Mouse (Mus musculus): ENCODE results near the gene Sele. TPM values are rescaled to one million over a fixed set of nuclear protein-coding genes. Genes with fewer than 3 reads are reported as not detected.

Gene Sele
- polyA plus RNA-seq, 1 experiment = 0.05 TPM

DNA sequence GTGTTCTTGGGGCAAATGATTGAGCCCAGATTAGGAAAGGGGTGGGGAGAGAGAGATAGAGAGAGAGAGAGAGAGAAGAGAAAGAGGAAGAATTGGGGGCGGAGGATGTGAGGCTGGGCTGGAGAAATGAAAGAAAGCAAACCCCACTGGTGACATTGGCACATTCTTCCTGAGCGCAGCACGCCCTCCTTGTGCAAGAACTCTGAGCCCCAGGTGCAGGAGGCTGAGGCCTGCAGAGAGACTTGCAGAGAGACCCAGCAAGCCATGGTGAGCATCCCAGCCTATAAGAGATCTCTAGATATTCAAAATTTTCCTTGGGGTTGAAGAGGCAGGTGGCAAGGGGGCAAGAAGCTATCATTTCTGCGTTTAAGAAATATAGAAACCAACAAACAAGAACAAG, 13.9 kb downstream of the Sele start, which contains the start of gene Sell:
Gene Sell, plus strand, starts transcription at position 58 of the 400 bp plus-strand sequence.
- WGBS = 71% methylated on average over 4 of the region's 4 CpGs
- no peak for TF ChIP-seq POLR2A (IDR thresholded peaks at IDR 0.05; ENCODE audit: borderline replicate concordance, insufficient read depth, low read length)
- TF ChIP-seq CTCF (IDR thresholded peaks at IDR 0.05; ENCODE audit: borderline replicate concordance, insufficient read depth, low read depth, low read length) = no peak
- DNase-seq = no peak
- Histone ChIP-seq H3K4me1 (ENCODE audit: control insufficient read depth, insufficient read depth, low read length) (no peaks in the 10 kb centered on the region), H3K27ac (ENCODE audit: insufficient read depth, low read length) (no peak within 1 kb of the TSS), H3K27me3 (ENCODE audit: control insufficient read depth, insufficient read depth, low read length) (no peaks in the 10 kb centered on the region), H3K4me3 (replicated peaks; ENCODE audit: insufficient read depth, low read depth, low read length) (no peak within 1 kb of the TSS)

- no peak overlapping the region for H3K27ac ChIP-seq (ENCODE audit: insufficient read depth, low read length)
- TF ChIP-seq POLR2A (IDR thresholded peaks at IDR 0.05; ENCODE audit: borderline replicate concordance, insufficient read depth, low read length) (no peak), CTCF (IDR thresholded peaks at IDR 0.05; ENCODE audit: borderline replicate concordance, insufficient read depth, low read depth, low read length) (no peak)
- no peak overlapping the region for H3K4me3 ChIP-seq (replicated peaks; ENCODE audit: insufficient read depth, low read depth, low read length)
- H3K4me1 ChIP-seq (ENCODE audit: control insufficient read depth, insufficient read depth, low read length) = no peaks in the 10 kb centered on the region
- no peak for DNase-seq
- no peaks in the 10 kb centered on the region for H3K27me3 ChIP-seq (ENCODE audit: control insufficient read depth, insufficient read depth, low read length)
- WGBS = 35% methylated on average over 2 of the region's 2 CpGs
These were observed 14.8 kb downstream of the Sele start for GRCm38 (mm10) chr1:164062856-164063255.

- TF ChIP-seq CTCF (IDR thresholded peaks at IDR 0.05; ENCODE audit: borderline replicate concordance, insufficient read depth, low read depth, low read length) (no peak), POLR2A (IDR thresholded peaks at IDR 0.05; ENCODE audit: borderline replicate concordance, insufficient read depth, low read length) (no peak)
- Histone ChIP-seq H3K27ac (ENCODE audit: insufficient read depth, low read length) (no peak overlapping the region), H3K27me3 (ENCODE audit: control insufficient read depth, insufficient read depth, low read length) (no peaks in the 10 kb centered on the region), H3K4me1 (ENCODE audit: control insufficient read depth, insufficient read depth, low read length) (no peaks in the 10 kb centered on the region), H3K4me3 (replicated peaks; ENCODE audit: insufficient read depth, low read depth, low read length) (no peak overlapping the region)
- 70% methylated on average over 3 of the region's 3 CpGs for WGBS
- no peak for DNase-seq
These were observed 15.7 kb downstream of the Sele start for GRCm38 (mm10) chr1:164063745-164064144.

- Histone ChIP-seq H3K27me3 (ENCODE audit: control insufficient read depth, insufficient read depth, low read length) (no peaks in the 10 kb centered on the region), H3K4me1 (ENCODE audit: control insufficient read depth, insufficient read depth, low read length) (no peaks in the 10 kb centered on the region), H3K27ac (ENCODE audit: insufficient read depth, low read length) (no peak overlapping the region), H3K4me3 (replicated peaks; ENCODE audit: insufficient read depth, low read depth, low read length) (no peak overlapping the region)
- DNase-seq = no peak
- TF ChIP-seq POLR2A (IDR thresholded peaks at IDR 0.05; ENCODE audit: borderline replicate concordance, insufficient read depth, low read length) (no peak), CTCF (IDR thresholded peaks at IDR 0.05; ENCODE audit: borderline replicate concordance, insufficient read depth, low read depth, low read length) (no peak)
These were observed 21.2 kb downstream of the Sele start for GRCm38 (mm10) chr1:164069261-164069660.

- no peak for DNase-seq
- no peak overlapping the region for H3K27ac ChIP-seq (ENCODE audit: insufficient read depth, low read length)
- H3K4me3 ChIP-seq (replicated peaks; ENCODE audit: insufficient read depth, low read depth, low read length) = no peak overlapping the region
- WGBS = 92% methylated on average over 4 of the region's 4 CpGs
- no peaks in the 10 kb centered on the region for H3K4me1 ChIP-seq (ENCODE audit: control insufficient read depth, insufficient read depth, low read length)
- H3K27me3 ChIP-seq (ENCODE audit: control insufficient read depth, insufficient read depth, low read length) = no peaks in the 10 kb centered on the region
- TF ChIP-seq POLR2A (IDR thresholded peaks at IDR 0.05; ENCODE audit: borderline replicate concordance, insufficient read depth, low read length) = no peak
- no peak for TF ChIP-seq CTCF (IDR thresholded peaks at IDR 0.05; ENCODE audit: borderline replicate concordance, insufficient read depth, low read depth, low read length)
These were observed 22.4 kb downstream of the Sele start for GRCm38 (mm10) chr1:164070461-164070860.

GRCm38 (mm10) chr1:164071111-164071510, 23.1 kb downstream of the Sele start:
- H3K4me1 ChIP-seq (ENCODE audit: control insufficient read depth, insufficient read depth, low read length) = no peaks in the 10 kb centered on the region
- H3K4me3 ChIP-seq (replicated peaks; ENCODE audit: insufficient read depth, low read depth, low read length) = no peak overlapping the region
- no peak for DNase-seq
- H3K27me3 ChIP-seq (ENCODE audit: control insufficient read depth, insufficient read depth, low read length) = no peaks in the 10 kb centered on the region
- no peak for TF ChIP-seq POLR2A (IDR thresholded peaks at IDR 0.05; ENCODE audit: borderline replicate concordance, insufficient read depth, low read length)
- no peak for TF ChIP-seq CTCF (IDR thresholded peaks at IDR 0.05; ENCODE audit: borderline replicate concordance, insufficient read depth, low read depth, low read length)
- 84% methylated on average over 7 of the region's 7 CpGs for WGBS
- no peak overlapping the region for H3K27ac ChIP-seq (ENCODE audit: insufficient read depth, low read length)

- no peak overlapping the region for H3K27ac ChIP-seq (ENCODE audit: insufficient read depth, low read length)
- H3K4me3 ChIP-seq (replicated peaks; ENCODE audit: insufficient read depth, low read depth, low read length) = no peak overlapping the region
- no peaks in the 10 kb centered on the region for H3K27me3 ChIP-seq (ENCODE audit: control insufficient read depth, insufficient read depth, low read length)
- WGBS = 86% methylated on average over 4 of the region's 4 CpGs
- H3K4me1 ChIP-seq (ENCODE audit: control insufficient read depth, insufficient read depth, low read length) = no peaks in the 10 kb centered on the region
- DNase-seq = no peak
- TF ChIP-seq CTCF (IDR thresholded peaks at IDR 0.05; ENCODE audit: borderline replicate concordance, insufficient read depth, low read depth, low read length) = no peak
- TF ChIP-seq POLR2A (IDR thresholded peaks at IDR 0.05; ENCODE audit: borderline replicate concordance, insufficient read depth, low read length) = no peak
These were observed 24.0 kb downstream of the Sele start for GRCm38 (mm10) chr1:164072001-164072400.

GRCm38 (mm10) chr1:164073091-164073490, 25.1 kb downstream of the Sele start:
- no peak for TF ChIP-seq CTCF (IDR thresholded peaks at IDR 0.05; ENCODE audit: borderline replicate concordance, insufficient read depth, low read depth, low read length)
- no peak for TF ChIP-seq POLR2A (IDR thresholded peaks at IDR 0.05; ENCODE audit: borderline replicate concordance, insufficient read depth, low read length)
- 86% methylated on average over 9 of the region's 9 CpGs for WGBS

More at GRCm38 (mm10) chr1:164073091-164073490, 25.1 kb downstream of the Sele start:
- Histone ChIP-seq H3K27ac (ENCODE audit: insufficient read depth, low read length) (no peak overlapping the region), H3K27me3 (ENCODE audit: control insufficient read depth, insufficient read depth, low read length) (no peaks in the 10 kb centered on the region), H3K4me3 (replicated peaks; ENCODE audit: insufficient read depth, low read depth, low read length) (no peak overlapping the region), H3K4me1 (ENCODE audit: control insufficient read depth, insufficient read depth, low read length) (no peaks in the 10 kb centered on the region)
- no peak for DNase-seq

Measured in cerebellum, adult 2 months (tissue).